Mouse (Mus musculus) brain, adult 10 weeks (tissue): ENCODE results near the gene Gm6169. TPM values are rescaled to one million over a fixed set of nuclear protein-coding genes. Genes with fewer than 3 reads are reported as not detected.

Experiments used
- polyA plus RNA-seq: library from polyadenylated mRNA; stranded (reverse); fragments of 350-450 nt; fragmentation: Illumina TruSeq; extraction: RNeasy Lipid Tissue Mini Kit (QIAGEN cat#74804); gene quantifications from one replicate; pipeline ENCODE4 v1.2.3, GENCODE M21; 2015; ENCODE audit warnings: low read depth, low replicate concordance

The Gm6169 gene
- polyA plus RNA-seq = not detected

GRCm38 (mm10) chr13:97099187-97099852 is at the start of gene Gm6169:
TSS of gene Gm6169 (minus strand) at chr13:97099237.

GRCm38 (mm10) chr13:97137466-97138400 is 38.7 kb upstream of the Gm6169 start, which contains the start of the genes Gfm2 and Nsa2:
TSS of gene Gfm2 (plus strand) at chr13:97137937.
TSS of gene Nsa2 (minus strand) at chr13:97137937.

GRCm38 (mm10) chr13:97066649-97067550 is 32.1 kb downstream of the Gm6169 start, which contains the start of gene Fam169a:
TSS of gene Fam169a (plus strand) at chr13:97067286.

Other genes with a start within 250 kb of the Gm6169 start
- 6.9 TPM for gene Gcnt4, start 174.5 kb downstream of the Gm6169 start, polyA plus RNA-seq
- not detected for gene 1700029F12Rik, start 64.9 kb downstream of the Gm6169 start, polyA plus RNA-seq
- 36.8 TPM for gene Fam169a, start 32.0 kb downstream of the Gm6169 start, polyA plus RNA-seq
- gene Gfm2, start 38.7 kb upstream of the Gm6169 start, polyA plus RNA-seq = 25.6 TPM
- 71.4 TPM for gene Nsa2, start 38.7 kb upstream of the Gm6169 start, polyA plus RNA-seq
- 167 TPM for gene Hexb, start 99.1 kb upstream of the Gm6169 start, polyA plus RNA-seq
- gene Enc1, start 141.9 kb upstream of the Gm6169 start, polyA plus RNA-seq = 369 TPM